Mouse (Mus musculus): Measurements from ENCODE around the gene Zbtb33. TPM values are rescaled to one million over a fixed set of nuclear protein-coding genes. Genes with fewer than 3 reads are reported as not detected.

Zbtb33 gene
- total and polyA plus RNA-seq, 3 experiments = 2.6 to 9.9 (median 9.5) TPM

- 83% methylated on average over 9 of the region's 9 CpGs for whole genome bisulfite sequencing
- TF ChIP-seq POLR2A (IDR thresholded peaks at IDR 0.05; ENCODE audit: insufficient read depth, low read depth, low read length) = no peak
- no peak for TF ChIP-seq CTCF (IDR thresholded peaks at IDR 0.05)
- TF ChIP-seq EP300 (IDR thresholded peaks at IDR 0.05; ENCODE audit: insufficient read depth, low read depth, low read length) = no peak
- H3K9ac ChIP-seq (ENCODE audit: low read depth, low read length) = no peak overlapping the region
- H3K79me2 ChIP-seq (replicated peaks; ENCODE audit: control insufficient read depth, insufficient read depth, low read length) = no peaks in the 10 kb centered on the region
- H3K27me3 ChIP-seq (ENCODE audit: control insufficient read depth, insufficient read depth, low read length) = no peaks in the 10 kb centered on the region
- no peak overlapping the region for H3K4me3 ChIP-seq
- DNase-seq = no peak
- H3K36me3 ChIP-seq (ENCODE audit: control insufficient read depth, insufficient read depth, low read length) = no peaks in the 10 kb centered on the region
- H3K4me1 ChIP-seq (ENCODE audit: control insufficient read depth, insufficient read depth, low read length) = no peaks in the 10 kb centered on the region; the same call in 1 of the 2 replicates
- intact Hi-C loops (cut with DNase I) = no loop called here
- no peak overlapping the region for H3K27ac ChIP-seq
Measured at GRCm38 (mm10) chrX:38216986-38217675, 27.5 kb downstream of the Zbtb33 start.

GRCm38 (mm10) chrX:38217676-38217991 lies 28.0 kb downstream of the Zbtb33 start:
- Histone ChIP-seq H3K27me3 (ENCODE audit: control insufficient read depth, insufficient read depth, low read length) (no peaks in the 10 kb centered on the region), H3K79me2 (replicated peaks; ENCODE audit: control insufficient read depth, insufficient read depth, low read length) (no peaks in the 10 kb centered on the region), H3K27ac (no peak overlapping the region), H3K4me3 (no peak overlapping the region), H3K36me3 (ENCODE audit: control insufficient read depth, insufficient read depth, low read length) (no peaks in the 10 kb centered on the region), H3K9ac (ENCODE audit: low read depth, low read length) (no peak overlapping the region), H3K4me1 (ENCODE audit: control insufficient read depth, insufficient read depth, low read length) (no peaks in the 10 kb centered on the region; the same call in 1 of the 2 replicates)
- intact Hi-C loops (cut with DNase I) = no loop called here
- no peak for TF ChIP-seq EP300 (IDR thresholded peaks at IDR 0.05; ENCODE audit: insufficient read depth, low read depth, low read length)
- no peak for TF ChIP-seq POLR2A (IDR thresholded peaks at IDR 0.05; ENCODE audit: insufficient read depth, low read depth, low read length)
- TF ChIP-seq CTCF (IDR thresholded peaks at IDR 0.05) = no peak
- WGBS = 93% methylated on average over 2 of the region's 2 CpGs
- no peak for DNase-seq

GRCm38 (mm10) chrX:38222757-38223156 lies 33.2 kb downstream of the Zbtb33 start:
- 38% methylated on average over 2 of the region's 2 CpGs for WGBS
- Histone ChIP-seq H3K36me3 (ENCODE audit: control insufficient read depth, insufficient read depth, low read length) (no peaks in the 10 kb centered on the region), H3K27me3 (ENCODE audit: control insufficient read depth, insufficient read depth, low read length) (no peaks in the 10 kb centered on the region), H3K4me3 (no peak overlapping the region), H3K27ac (no peak overlapping the region), H3K4me1 (ENCODE audit: control insufficient read depth, insufficient read depth, low read length) (no peaks in the 10 kb centered on the region; the same call in 1 of the 2 replicates), H3K79me2 (replicated peaks; ENCODE audit: control insufficient read depth, insufficient read depth, low read length) (no peaks in the 10 kb centered on the region), H3K9ac (ENCODE audit: low read depth, low read length) (no peak overlapping the region)
- intact Hi-C loops (cut with DNase I) = no loop called here
- DNase-seq = no peak
- TF ChIP-seq POLR2A (IDR thresholded peaks at IDR 0.05; ENCODE audit: insufficient read depth, low read depth, low read length) (no peak), CTCF (IDR thresholded peaks at IDR 0.05) (no peak), EP300 (IDR thresholded peaks at IDR 0.05; ENCODE audit: insufficient read depth, low read depth, low read length) (no peak)

GRCm38 (mm10) chrX:38229888-38230287 lies 40.3 kb downstream of the Zbtb33 start:
- intact Hi-C loops (cut with DNase I) = no loop called here
- WGBS = 83% methylated on average over 1 of the region's 1 CpGs

GRCm38 (mm10) chrX:38237731-38238130 lies 48.1 kb downstream of the Zbtb33 start:
- Histone ChIP-seq H3K36me3 (ENCODE audit: control insufficient read depth, insufficient read depth, low read length) (no peaks in the 10 kb centered on the region), H3K4me3 (no peak overlapping the region), H3K9ac (ENCODE audit: low read depth, low read length) (no peak overlapping the region), H3K27me3 (ENCODE audit: control insufficient read depth, insufficient read depth, low read length) (no peaks in the 10 kb centered on the region), H3K79me2 (replicated peaks; ENCODE audit: control insufficient read depth, insufficient read depth, low read length) (no peaks in the 10 kb centered on the region), H3K27ac (no peak overlapping the region), H3K4me1 (ENCODE audit: control insufficient read depth, insufficient read depth, low read length) (no peaks in the 10 kb centered on the region)
- DNase-seq = peak; percentile 6 to 43
- TF ChIP-seq POLR2A (IDR thresholded peaks at IDR 0.05; ENCODE audit: insufficient read depth, low read depth, low read length) = no peak
- TF ChIP-seq EP300 (IDR thresholded peaks at IDR 0.05; ENCODE audit: insufficient read depth, low read depth, low read length) = no peak
- TF ChIP-seq CTCF (IDR thresholded peaks at IDR 0.05) = peak; percentile 84
- intact Hi-C loops (cut with DNase I) = no loop called here
- WGBS = 39% methylated on average over 2 of the region's 2 CpGs

More at GRCm38 (mm10) chrX:38229888-38230287, 40.3 kb downstream of the Zbtb33 start:
- no peak overlapping the region for H3K4me3 ChIP-seq
- no peaks in the 10 kb centered on the region for H3K36me3 ChIP-seq (ENCODE audit: control insufficient read depth, insufficient read depth, low read length)
- no peak for DNase-seq
- no peak overlapping the region for H3K27ac ChIP-seq
- H3K79me2 ChIP-seq (replicated peaks; ENCODE audit: control insufficient read depth, insufficient read depth, low read length) = no peaks in the 10 kb centered on the region
- H3K27me3 ChIP-seq (ENCODE audit: control insufficient read depth, insufficient read depth, low read length) = no peaks in the 10 kb centered on the region
- TF ChIP-seq EP300 (IDR thresholded peaks at IDR 0.05; ENCODE audit: insufficient read depth, low read depth, low read length) = no peak
- no peak for TF ChIP-seq CTCF (IDR thresholded peaks at IDR 0.05)
- no peak for TF ChIP-seq POLR2A (IDR thresholded peaks at IDR 0.05; ENCODE audit: insufficient read depth, low read depth, low read length)
- H3K9ac ChIP-seq (ENCODE audit: low read depth, low read length) = no peak overlapping the region
- no peaks in the 10 kb centered on the region for H3K4me1 ChIP-seq (ENCODE audit: control insufficient read depth, insufficient read depth, low read length)

Small RNAs within 50 kb of the gene (microRNA-seq; reads per million reads assigned to microRNA genes)
- gene Mir3110 = 0 to 0.39 reads per million in 2 experiments

Other genes with a start within 250 kb of the Zbtb33 start
- not detected for gene Btg1-ps1, start 171.0 kb upstream of the Zbtb33 start, total RNA-seq (2021)
- gene Btg1-ps1, start 171.0 kb upstream of the Zbtb33 start, polyA plus RNA-seq (2012; rRNA removed) = not detected in 2 replicates
- not detected for gene Btg1-ps2, start 146.7 kb upstream of the Zbtb33 start, total RNA-seq (2021)
- not detected in 2 replicates for gene Btg1-ps2, start 146.7 kb upstream of the Zbtb33 start, polyA plus RNA-seq (2012; rRNA removed)
- gene Rhox10, start 123.3 kb upstream of the Zbtb33 start, total RNA-seq (2021) = not detected
- not detected in 2 replicates for gene Rhox10, start 123.3 kb upstream of the Zbtb33 start, polyA plus RNA-seq (2012; rRNA removed)
- gene Rhox11, start 104.7 kb upstream of the Zbtb33 start, total RNA-seq (2021) = not detected
- not detected in 2 replicates for gene Rhox11, start 104.7 kb upstream of the Zbtb33 start, polyA plus RNA-seq (2012; rRNA removed)
- gene Rhox12, start 78.9 kb upstream of the Zbtb33 start, total RNA-seq (2021) = not detected
- gene Rhox12, start 78.9 kb upstream of the Zbtb33 start, polyA plus RNA-seq (2012; rRNA removed) = not detected in 2 replicates
- gene Rhox13, start 68.6 kb upstream of the Zbtb33 start, total RNA-seq (2021) = not detected
- gene Rhox13, start 68.6 kb upstream of the Zbtb33 start, polyA plus RNA-seq (2012; rRNA removed) = not detected in 2 replicates
- 1 to 10 TPM in 1 of 2 experiments, under 1 TPM in 1; 0.81 to 1.6 TPM for gene Tmem255a, start 62.6 kb downstream of the Zbtb33 start, total RNA-seq (2021)
- 1.00 and 1.6 TPM in 2 replicates for gene Tmem255a, start 62.6 kb downstream of the Zbtb33 start, polyA plus RNA-seq (2012; rRNA removed)
- gene Atp1b4, start 126.4 kb downstream of the Zbtb33 start, total RNA-seq (2021) = not detected
- not detected in 2 replicates for gene Atp1b4, start 126.4 kb downstream of the Zbtb33 start, polyA plus RNA-seq (2012; rRNA removed)

All from heart, adult 2 months (tissue).